Mouse (Mus musculus): ENCODE data around the gene Sfxn1. TPM values are rescaled to one million over a fixed set of nuclear protein-coding genes. Genes with fewer than 3 reads are reported as not detected.

Gene Sfxn1
- polyA plus RNA-seq, 1 experiment from 2014 or later = 88.6 TPM

GRCm38 (mm10) chr13:54101031-54101820 is 29.6 kb downstream of the Sfxn1 start:
- H3K9me3 ChIP-seq = no peaks in the 10 kb centered on the region
- H3K9ac ChIP-seq = no peak overlapping the region
- 0 out of 2 replicates have a peak, but pooled peaks cover 3% of the 10 kb centered on the region for H3K4me1 ChIP-seq (replicated peaks)
- H3K4me3 ChIP-seq (replicated peaks) = no peak overlapping the region
- H3K27ac ChIP-seq = no peak overlapping the region
- no peaks in the 10 kb centered on the region for H3K27me3 ChIP-seq (replicated peaks)
- ATAC-seq = no peak
- H3K4me2 ChIP-seq (replicated peaks) = no peak overlapping the region
- 0 out of 2 replicates have a peak, but pooled peaks cover 6% of the 10 kb centered on the region for H3K36me3 ChIP-seq
- WGBS = 68% methylated on average over 15 of the region's 15 CpGs

- no peaks in the 10 kb centered on the region for H3K9me3 ChIP-seq
- H3K9ac ChIP-seq = no peak overlapping the region
- no peak for ATAC-seq
- H3K4me3 ChIP-seq (replicated peaks) = no peak overlapping the region
- H3K27me3 ChIP-seq (replicated peaks) = no peaks in the 10 kb centered on the region
- 94% methylated on average over 3 of the region's 3 CpGs for WGBS
- H3K27ac ChIP-seq = no peak overlapping the region
- 0 out of 2 replicates have a peak, but pooled peaks cover 2% of the 10 kb centered on the region for H3K36me3 ChIP-seq
- 0 out of 2 replicates have a peak, but pooled peaks cover 3% of the 10 kb centered on the region for H3K4me1 ChIP-seq (replicated peaks)
- H3K4me2 ChIP-seq (replicated peaks) = no peak overlapping the region
These were observed 30.4 kb downstream of the Sfxn1 start for GRCm38 (mm10) chr13:54102061-54102460.

GRCm38 (mm10) chr13:54103271-54103670 is 31.6 kb downstream of the Sfxn1 start:
- H3K4me3 ChIP-seq (replicated peaks) = no peak overlapping the region
- H3K4me2 ChIP-seq (replicated peaks) = no peak overlapping the region
- H3K9ac ChIP-seq = no peak overlapping the region
- H3K4me1 ChIP-seq (replicated peaks) = 0 out of 2 replicates have a peak, but pooled peaks cover 3% of the 10 kb centered on the region
- H3K9me3 ChIP-seq = no peaks in the 10 kb centered on the region
- WGBS = 79% methylated on average over 3 of the region's 3 CpGs
- H3K27me3 ChIP-seq (replicated peaks) = no peaks in the 10 kb centered on the region
- H3K36me3 ChIP-seq = no peaks in the 10 kb centered on the region
- ATAC-seq = no peak
- no peak overlapping the region for H3K27ac ChIP-seq

GRCm38 (mm10) chr13:54103866-54104265 is 32.2 kb downstream of the Sfxn1 start:
- no peak overlapping the region for H3K27ac ChIP-seq
- H3K36me3 ChIP-seq = no peaks in the 10 kb centered on the region

GRCm38 (mm10) chr13:54113819-54114550 is 42.3 kb downstream of the Sfxn1 start:
- Histone ChIP-seq H3K4me1 (replicated peaks) (no peaks in the 10 kb centered on the region), H3K9ac (no peak overlapping the region), H3K4me2 (replicated peaks) (no peak overlapping the region), H3K9me3 (no peaks in the 10 kb centered on the region), H3K27ac (no peak overlapping the region), H3K4me3 (replicated peaks) (no peak overlapping the region), H3K36me3 (no peaks in the 10 kb centered on the region), H3K27me3 (replicated peaks) (no peaks in the 10 kb centered on the region)
- no peak for ATAC-seq
- WGBS = 55% methylated on average over 11 of the region's 11 CpGs

More at GRCm38 (mm10) chr13:54103866-54104265, 32.2 kb downstream of the Sfxn1 start:
- Histone ChIP-seq H3K9ac (no peak overlapping the region), H3K27me3 (replicated peaks) (no peaks in the 10 kb centered on the region), H3K4me2 (replicated peaks) (no peak overlapping the region), H3K9me3 (no peaks in the 10 kb centered on the region), H3K4me1 (replicated peaks) (0 out of 2 replicates have a peak, but pooled peaks cover 3% of the 10 kb centered on the region), H3K4me3 (replicated peaks) (no peak overlapping the region)
- WGBS = 80% methylated on average over 10 of the region's 10 CpGs
- no peak for ATAC-seq

- H3K9ac ChIP-seq = no peak overlapping the region
- H3K4me3 ChIP-seq (replicated peaks) = no peak overlapping the region
- no peaks in the 10 kb centered on the region for H3K27me3 ChIP-seq (replicated peaks)
- no peak for ATAC-seq
- no peaks in the 10 kb centered on the region for H3K9me3 ChIP-seq
- 68% methylated on average over 5 of the region's 5 CpGs for WGBS
- no peaks in the 10 kb centered on the region for H3K36me3 ChIP-seq
- no peak overlapping the region for H3K4me2 ChIP-seq (replicated peaks)
- no peaks in the 10 kb centered on the region for H3K4me1 ChIP-seq (replicated peaks)
- H3K27ac ChIP-seq = no peak overlapping the region
These were observed 43.3 kb downstream of the Sfxn1 start for GRCm38 (mm10) chr13:54114931-54115330.

GRCm38 (mm10) chr13:54115779-54116178 is 44.1 kb downstream of the Sfxn1 start:
- H3K4me2 ChIP-seq (replicated peaks) = no peak overlapping the region
- H3K27me3 ChIP-seq (replicated peaks) = no peaks in the 10 kb centered on the region
- H3K36me3 ChIP-seq = no peaks in the 10 kb centered on the region
- no peak for ATAC-seq
- H3K4me1 ChIP-seq (replicated peaks) = no peaks in the 10 kb centered on the region
- 81% methylated on average over 6 of the region's 6 CpGs for WGBS
- no peak overlapping the region for H3K27ac ChIP-seq
- H3K4me3 ChIP-seq (replicated peaks) = no peak overlapping the region
- no peaks in the 10 kb centered on the region for H3K9me3 ChIP-seq
- no peak overlapping the region for H3K9ac ChIP-seq

GRCm38 (mm10) chr13:54118355-54118754 is 46.7 kb downstream of the Sfxn1 start:
- H3K4me1 ChIP-seq (replicated peaks) = no peaks in the 10 kb centered on the region
- H3K27ac ChIP-seq = no peak overlapping the region
- 49% methylated on average over 5 of the region's 5 CpGs for WGBS
- ATAC-seq = no peak
- no peak overlapping the region for H3K4me2 ChIP-seq (replicated peaks)
- H3K9me3 ChIP-seq = no peaks in the 10 kb centered on the region
- H3K36me3 ChIP-seq = no peaks in the 10 kb centered on the region
- H3K27me3 ChIP-seq (replicated peaks) = no peaks in the 10 kb centered on the region
- no peak overlapping the region for H3K9ac ChIP-seq
- no peak overlapping the region for H3K4me3 ChIP-seq (replicated peaks)

GRCm38 (mm10) chr13:54137756-54138410 is 66.2 kb downstream of the Sfxn1 start:
- Histone ChIP-seq H3K36me3 (no peaks in the 10 kb centered on the region), H3K27me3 (replicated peaks) (0 out of 2 replicates have a peak, but pooled peaks cover 2% of the 10 kb centered on the region), H3K27ac (no peak overlapping the region), H3K4me3 (replicated peaks) (no peak overlapping the region), H3K4me2 (replicated peaks) (no peak overlapping the region), H3K9ac (no peak overlapping the region), H3K9me3 (no peaks in the 10 kb centered on the region), H3K4me1 (replicated peaks) (no peaks in the 10 kb centered on the region)
- 77% methylated on average over 9 of the region's 9 CpGs for WGBS
- ATAC-seq = no peak

- Histone ChIP-seq H3K4me3 (replicated peaks) (no peak overlapping the region), H3K27ac (no peak overlapping the region), H3K36me3 (no peaks in the 10 kb centered on the region), H3K27me3 (replicated peaks) (0 out of 2 replicates have a peak, but pooled peaks cover 2% of the 10 kb centered on the region), H3K4me2 (replicated peaks) (no peak overlapping the region), H3K9me3 (no peaks in the 10 kb centered on the region), H3K9ac (no peak overlapping the region), H3K4me1 (replicated peaks) (no peaks in the 10 kb centered on the region)
- no peak for ATAC-seq
- 39% methylated on average over 5 of the region's 5 CpGs for WGBS
These were observed 72.1 kb downstream of the Sfxn1 start for GRCm38 (mm10) chr13:54143788-54144187.

GRCm38 (mm10) chr13:54144624-54145023 is 73.0 kb downstream of the Sfxn1 start:
- Histone ChIP-seq H3K27me3 (replicated peaks) (0 out of 2 replicates have a peak, but pooled peaks cover 2% of the 10 kb centered on the region), H3K4me3 (replicated peaks) (no peak overlapping the region), H3K4me1 (replicated peaks) (no peaks in the 10 kb centered on the region), H3K4me2 (replicated peaks) (no peak overlapping the region), H3K27ac (no peak overlapping the region), H3K36me3 (no peaks in the 10 kb centered on the region), H3K9ac (no peak overlapping the region), H3K9me3 (no peaks in the 10 kb centered on the region)
- ATAC-seq = no peak
- 65% methylated on average over 5 of the region's 5 CpGs for WGBS

- Histone ChIP-seq H3K27ac (no peak overlapping the region), H3K36me3 (no peaks in the 10 kb centered on the region), H3K9me3 (no peaks in the 10 kb centered on the region), H3K4me3 (replicated peaks) (no peak overlapping the region), H3K9ac (no peak overlapping the region), H3K4me2 (replicated peaks) (no peak overlapping the region), H3K4me1 (replicated peaks) (no peaks in the 10 kb centered on the region), H3K27me3 (replicated peaks) (no peaks in the 10 kb centered on the region)
- WGBS = 71% methylated on average over 1 of the region's 1 CpGs
- no peak for ATAC-seq
These were observed 75.7 kb downstream of the Sfxn1 start for GRCm38 (mm10) chr13:54147328-54147727.
